Mouse (Mus musculus): ENCODE data around the gene Msx1.

DNA sequence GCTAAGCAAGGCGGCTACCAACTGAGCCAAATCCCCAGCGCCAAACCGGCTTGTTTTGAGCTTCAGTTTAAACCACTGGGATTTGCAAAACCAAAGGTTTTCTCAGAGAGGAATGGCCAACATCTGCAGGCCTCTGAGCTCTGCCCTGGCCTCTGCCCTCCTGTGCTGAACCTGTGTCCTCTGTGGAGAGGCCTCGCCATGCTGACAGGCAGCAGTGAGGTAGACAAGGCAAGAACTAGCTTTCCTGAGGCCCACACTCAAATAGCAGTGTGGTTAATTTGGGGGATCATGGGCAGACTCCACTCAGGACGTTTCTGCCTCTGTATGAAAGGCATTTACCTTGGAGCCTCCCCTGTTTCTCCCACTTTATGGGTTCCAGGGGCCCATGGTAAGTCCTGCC, 27.6 kb downstream of the Msx1 start:
- no peak for TF ChIP-seq GATA1 (IDR thresholded peaks at IDR 0.05; ENCODE audit: borderline replicate concordance, low read length)
- TF ChIP-seq FLI1 (IDR thresholded peaks at IDR 0.05; ENCODE audit: low read length) = no peak
